Mouse (Mus musculus) midbrain, postnatal 0 days (tissue): ENCODE results near the gene Pspc1. TPM values are rescaled to one million over a fixed set of nuclear protein-coding genes. Genes with fewer than 3 reads are reported as not detected.
"Not testable (repeated sequence)": the region's sequence is repeated elsewhere in the genome, so short reads cannot be mapped to it uniquely, and the experiment has no call there.

ENCODE experiments used
- ATAC-seq: fragments of 200-750 bp; cut with Nextera tagmentation; 2 replicates; pipeline ENCODE4 v1.8.0; 2017; ENCODE audit warnings: moderate number of reproducible peaks, mild to moderate bottlenecking, moderate TSS enrichment, moderate library complexity; ENCODE audit not compliant: low FRiP score
- DNase-seq: peaks from one replicate; pipeline ENCODE4 v3.0.0-alpha.2; 2015; ENCODE audit warnings: low spot score
- H3K27ac ChIP-seq: fragments of 300-500 bp; sonication (generic); 2 replicates; pipeline ENCODE4 v1.5.1; 2014; ENCODE audit warnings: low read depth, mild to moderate bottlenecking, low read length, mixed read lengths
- H3K27me3 ChIP-seq: fragments of 300-500 bp; sonication (generic); 2 replicates; pipeline ENCODE4 v1.6.1; 2014; ENCODE audit warnings: low read length, control low read depth, mixed read lengths; ENCODE audit not compliant: insufficient read depth
- H3K36me3 ChIP-seq: fragments of 300-500 bp; sonication (generic); 2 replicates; pipeline ENCODE4 v1.6.1; 2014; ENCODE audit warnings: low read length, control low read depth, mixed read lengths; ENCODE audit not compliant: insufficient read depth
- H3K4me1 ChIP-seq: fragments of 300-500 bp; sonication (generic); 2 replicates; pipeline ENCODE4 v1.6.1; 2014; ENCODE audit warnings: mild to moderate bottlenecking, control low read depth, antibody characterized with exemption, low read length, mixed read lengths; ENCODE audit not compliant: insufficient read depth
- H3K4me2 ChIP-seq: fragments of 300-500 bp; sonication (generic); 2 replicates; pipeline ENCODE4 v1.6.1; 2014; ENCODE audit warnings: low read depth, mild to moderate bottlenecking, low read length, mixed read lengths; ENCODE audit not compliant: poor library complexity, severe bottlenecking
- H3K4me3 ChIP-seq: fragments of 300-500 bp; sonication (generic); 2 replicates; pipeline ENCODE4 v1.5.1; 2014; ENCODE audit warnings: low read depth, mild to moderate bottlenecking, low read length, moderate library complexity
- H3K9ac ChIP-seq: fragments of 300-500 bp; sonication (generic); replicated peaks from 2 replicates; pipeline ENCODE4 v1.6.1; 2014; ENCODE audit warnings: mild to moderate bottlenecking, low read length, moderate library complexity, mixed read lengths; ENCODE audit not compliant: poor library complexity, severe bottlenecking
- H3K9me3 ChIP-seq: fragments of 300-500 bp; sonication (generic); 2 replicates; pipeline ENCODE4 v1.6.1; 2016; ENCODE audit warnings: low read length, control low read depth
- CTCF ChIP-seq: IDR thresholded peaks from 2 replicates; pipeline ENCODE4 v1.5.1; 2016; ENCODE audit warnings: antibody characterized with exemption, mild to moderate bottlenecking
- WGBS: fragments of 180-500 bp; shearing (Covaris S2); extraction: QIAGEN DNeasy Blood & Tissue Kit; methylation state at CpG from one replicate; pipeline ENCODE4 v1.1.7; 2014; 5-methylcytosine and 5-hydroxymethylcytosine counted together
- polyA plus RNA-seq: library from polyadenylated mRNA; unstranded; fragments of >200 nt; fragmentation: Nextera tagmentation; extraction: Ambion mirVana; gene quantifications from 2 replicates; pipeline ENCODE4 v1.2.1, GENCODE M21; 2015
- total RNA-seq: library from RNA; depleted of rRNA; stranded (reverse); fragments of >200 nt; gene quantifications from 2 replicates; pipeline ENCODE4 v1.2.3, GENCODE M21; 2014; rRNA removed

Gene Pspc1
- total RNA-seq, result 49.6 and 53.7 TPM in 2 replicates
- polyA plus RNA-seq, result 31.2 and 35.0 TPM in 2 replicates

- TF ChIP-seq CTCF, result no peak
- peak; percentile 97 for ATAC-seq
- under 1% methylated on average over 36 of the region's 36 CpGs for WGBS
Observed at GRCm38 (mm10) chr14:56778200-56778932, at the start of gene Pspc1. Gene Pspc1 (minus strand): TSS chr14:56778316.

GRCm38 (mm10) chr14:56824562-56824961, 46.4 kb upstream of the Pspc1 start:
- Histone ChIP-seq H3K9me3 (peaks cover 4% of the 10 kb centered on the region; the same call in 1 of the 2 replicates), H3K27ac (no peak overlapping the region), H3K9ac (no peak overlapping the region), H3K36me3 (no peaks in the 10 kb centered on the region), H3K4me2 (no peak overlapping the region), H3K27me3 (no peaks in the 10 kb centered on the region), H3K4me3 (no peak overlapping the region), H3K4me1 (no peaks in the 10 kb centered on the region)
- TF ChIP-seq CTCF, result 0 out of 2 replicates have a peak, but pooled peaks have one; percentile 13
- no peak for DNase-seq
- no peak for ATAC-seq

More at GRCm38 (mm10) chr14:56778200-56778932, at the start of gene Pspc1:
- H3K36me3 ChIP-seq, result no peaks in the 10 kb centered on the region
- H3K27ac ChIP-seq, result peak within 1 kb of the TSS; percentile 98
- peak within 1 kb of the TSS; percentile 74 for H3K4me2 ChIP-seq
- H3K4me3 ChIP-seq, result peak within 1 kb of the TSS; percentile 99
- H3K9me3 ChIP-seq, result no peaks in the 10 kb centered on the region
- H3K9ac ChIP-seq, result peak within 1 kb of the TSS; percentile 98
- H3K27me3 ChIP-seq, result no peaks in the 10 kb centered on the region
- DNase-seq, result peak; percentile 99
- peaks cover 7% of the 10 kb centered on the region; the same call in 1 of the 2 replicates for H3K4me1 ChIP-seq

GRCm38 (mm10) chr14:56817616-56818015, 39.5 kb upstream of the Pspc1 start:
- Histone ChIP-seq H3K27ac (no peak overlapping the region), H3K27me3 (no peaks in the 10 kb centered on the region), H3K9ac (no peak overlapping the region), H3K36me3 (no peaks in the 10 kb centered on the region), H3K9me3 (peaks cover 4% of the 10 kb centered on the region; the same call in 1 of the 2 replicates), H3K4me1 (no peaks in the 10 kb centered on the region), H3K4me3 (no peak overlapping the region), H3K4me2 (no peak overlapping the region)
- ATAC-seq, result no peak
- no peak for TF ChIP-seq CTCF
- WGBS, result 4% methylated on average over 9 of the region's 11 CpGs
- DNase-seq, result no peak

- H3K4me2 ChIP-seq, result no peak overlapping the region
- H3K27me3 ChIP-seq, result no peaks in the 10 kb centered on the region
- WGBS, result 83% methylated on average over 4 of the region's 4 CpGs
- no peaks in the 10 kb centered on the region for H3K36me3 ChIP-seq
- TF ChIP-seq CTCF, result no peak
- no peak overlapping the region for H3K4me3 ChIP-seq
- H3K4me1 ChIP-seq, result no peaks in the 10 kb centered on the region
- H3K9ac ChIP-seq, result no peak overlapping the region
- H3K27ac ChIP-seq, result no peak overlapping the region
- DNase-seq, result no peak
- no peak for ATAC-seq
- peaks cover 4% of the 10 kb centered on the region; the same call in 1 of the 2 replicates for H3K9me3 ChIP-seq
Observed at GRCm38 (mm10) chr14:56817131-56817530, 39.0 kb upstream of the Pspc1 start.

- no peaks in the 10 kb centered on the region for H3K27me3 ChIP-seq
- DNase-seq (no peak), ATAC-seq (no peak)
- H3K27ac ChIP-seq, result no peak overlapping the region
- no peaks in the 10 kb centered on the region for H3K4me1 ChIP-seq
- no peaks in the 10 kb centered on the region for H3K36me3 ChIP-seq
- no peak for TF ChIP-seq CTCF
- peaks cover 4% of the 10 kb centered on the region; the same call in 1 of the 2 replicates for H3K9me3 ChIP-seq
- WGBS, result 98% methylated on average over 4 of the region's 4 CpGs
- no peak overlapping the region for H3K9ac ChIP-seq
- H3K4me2 ChIP-seq, result no peak overlapping the region
- no peak overlapping the region for H3K4me3 ChIP-seq
Observed at GRCm38 (mm10) chr14:56816541-56816940, 38.4 kb upstream of the Pspc1 start.

GRCm38 (mm10) chr14:56812520-56813036, 34.5 kb upstream of the Pspc1 start:
- no peaks in the 10 kb centered on the region for H3K9me3 ChIP-seq

GRCm38 (mm10) chr14:56811701-56812339, 33.7 kb upstream of the Pspc1 start, which contains the start of gene Zmym5:
Gene Zmym5 (minus strand): TSS chr14:56811716.
- H3K4me3 ChIP-seq, result peak within 1 kb of the TSS; percentile 56
- H3K4me1 ChIP-seq, H3K36me3 ChIP-seq, H3K9me3 ChIP-seq, H3K27me3 ChIP-seq: not testable (repeated sequence)
- DNase-seq (peak; percentile 66), ATAC-seq (peak; percentile 97)
- peak within 1 kb of the TSS; percentile 74 for H3K9ac ChIP-seq
- peak within 1 kb of the TSS; percentile 58 for H3K4me2 ChIP-seq
- 0% methylated on average over 27 of the region's 72 CpGs for WGBS
- peak within 1 kb of the TSS; percentile 91 for H3K27ac ChIP-seq

More at GRCm38 (mm10) chr14:56812520-56813036, 34.5 kb upstream of the Pspc1 start:
- H3K4me1 ChIP-seq, result no peaks in the 10 kb centered on the region
- peak overlapping the region; percentile 91 for H3K27ac ChIP-seq
- peak overlapping the region; percentile 58 for H3K4me2 ChIP-seq
- peak overlapping the region; percentile 54 for H3K4me3 ChIP-seq
- peak; percentile 47 for ATAC-seq
- peak overlapping the region; percentile 65 for H3K9ac ChIP-seq
- under 1% methylated on average over 34 of the region's 35 CpGs for WGBS
- no peaks in the 10 kb centered on the region for H3K27me3 ChIP-seq
- H3K36me3 ChIP-seq, result no peaks in the 10 kb centered on the region
- TF ChIP-seq CTCF, result peak; percentile 79
- peak; percentile 91 for DNase-seq
